Mouse (Mus musculus) liver, postnatal 0 days (tissue): ENCODE results near the gene Rbl1. TPM values are rescaled to one million over a fixed set of nuclear protein-coding genes. Genes with fewer than 3 reads are reported as not detected.

Experiments used
- ATAC-seq: fragments of 200-750 bp; cut with Nextera tagmentation; 2 replicates; pipeline ENCODE4 v1.8.0; 2017; ENCODE audit warnings: mild to moderate bottlenecking, moderate library complexity
- DNase-seq: peaks from one replicate; pipeline ENCODE4 v3.0.0-alpha.2; 2016
- H3K27ac ChIP-seq: fragments of 300-500 bp; sonication (generic); 2 replicates; pipeline ENCODE4 v1.5.1; 2014; ENCODE audit warnings: antibody characterized with exemption, moderate library complexity, mild to moderate bottlenecking, low read depth
- H3K27me3 ChIP-seq: fragments of 300-500 bp; sonication (generic); 2 replicates; pipeline ENCODE4 v1.6.1; 2014; ENCODE audit warnings: low read length, control low read depth, mixed read lengths; ENCODE audit not compliant: insufficient read depth
- H3K36me3 ChIP-seq: fragments of 300-500 bp; sonication (generic); replicated peaks from 2 replicates; pipeline ENCODE4 v1.6.1; 2014; ENCODE audit warnings: mild to moderate bottlenecking, control low read depth, low read length, moderate library complexity, mixed read lengths; ENCODE audit not compliant: insufficient read depth
- H3K4me1 ChIP-seq: fragments of 300-500 bp; sonication (generic); 2 replicates; pipeline ENCODE4 v1.6.1; 2014; ENCODE audit warnings: antibody characterized with exemption, mild to moderate bottlenecking, control low read depth; ENCODE audit not compliant: insufficient read depth
- H3K4me2 ChIP-seq: fragments of 300-500 bp; sonication (generic); 2 replicates; pipeline ENCODE4 v1.6.1; 2014; ENCODE audit warnings: low read depth, mild to moderate bottlenecking, low read length, moderate library complexity, mixed read lengths
- H3K4me3 ChIP-seq: fragments of 300-500 bp; sonication (generic); 2 replicates; pipeline ENCODE4 v1.5.1; 2014; ENCODE audit warnings: low read depth, low read length
- H3K9ac ChIP-seq: fragments of 300-500 bp; sonication (generic); replicated peaks from 2 replicates; pipeline ENCODE4 v1.6.1; 2014; ENCODE audit warnings: mild to moderate bottlenecking, moderate library complexity
- H3K9me3 ChIP-seq: fragments of 300-500 bp; sonication (generic); 2 replicates; pipeline ENCODE4 v1.6.1; 2016; ENCODE audit warnings: mild to moderate bottlenecking, control low read depth, low read length, mixed read lengths
- CTCF ChIP-seq: sonication (generic); IDR thresholded peaks from 2 replicates; pipeline ENCODE4 v1.5.1; 2016; ENCODE audit warnings: antibody characterized with exemption, low read depth
- EP300 ChIP-seq: IDR thresholded peaks from 2 replicates; pipeline ENCODE4 v1.6.1; 2016; ENCODE audit warnings: antibody characterized with exemption, low read depth, mild to moderate bottlenecking
- WGBS: fragments of 180-500 bp; shearing (Covaris S2); extraction: QIAGEN DNeasy Blood & Tissue Kit; methylation state at CpG from one replicate; pipeline ENCODE4 v1.1.7; 2014; ENCODE audit not compliant: insufficient replicate concordance; 5-methylcytosine and 5-hydroxymethylcytosine counted together
- polyA plus RNA-seq: library from polyadenylated mRNA; unstranded; fragments of >200 nt; fragmentation: Nextera tagmentation; extraction: Ambion mirVana; gene quantifications from 2 replicates; pipeline ENCODE4 v1.2.1, GENCODE M21; 2015

Rbl1 gene
- polyA plus RNA-seq, 1 experiment from 2014 or later: 10.0 TPM

- TF ChIP-seq EP300: no peak
- no peak for TF ChIP-seq CTCF
- Histone ChIP-seq H3K9me3 (no peaks in the 10 kb centered on the region), H3K4me1 (no peaks in the 10 kb centered on the region), H3K27ac (no peak overlapping the region), H3K27me3 (no peaks in the 10 kb centered on the region), H3K4me3 (no peak overlapping the region), H3K36me3 (peaks cover 88% of the 10 kb centered on the region), H3K9ac (no peak overlapping the region), H3K4me2 (no peak overlapping the region)
- 93% methylated on average over 4 of the region's 4 CpGs for WGBS
- ATAC-seq: no peak
- DNase-seq: no peak
Measured at GRCm38 (mm10) chr2:157190651-157191050, 13.7 kb downstream of the Rbl1 start.

GRCm38 (mm10) chr2:157187223-157187622 lies 17.1 kb downstream of the Rbl1 start:
- no peaks in the 10 kb centered on the region for H3K27me3 ChIP-seq
- H3K36me3 ChIP-seq: peaks cover 70% of the 10 kb centered on the region
- no peak for DNase-seq
- no peak for ATAC-seq
- 83% methylated on average over 4 of the region's 4 CpGs for WGBS
- no peak overlapping the region for H3K27ac ChIP-seq
- H3K4me1 ChIP-seq: 0 out of 2 replicates have a peak, but pooled peaks cover 3% of the 10 kb centered on the region
- H3K9ac ChIP-seq: no peak overlapping the region
- H3K4me3 ChIP-seq: no peak overlapping the region
- H3K9me3 ChIP-seq: no peaks in the 10 kb centered on the region
- TF ChIP-seq CTCF (no peak), EP300 (no peak)
- no peak overlapping the region for H3K4me2 ChIP-seq

- Histone ChIP-seq H3K27me3 (no peaks in the 10 kb centered on the region), H3K4me3 (no peak overlapping the region), H3K4me2 (no peak overlapping the region), H3K4me1 (0 out of 2 replicates have a peak, but pooled peaks cover 3% of the 10 kb centered on the region), H3K27ac (no peak overlapping the region), H3K9me3 (no peaks in the 10 kb centered on the region), H3K9ac (no peak overlapping the region), H3K36me3 (peaks cover 66% of the 10 kb centered on the region)
- ATAC-seq (no peak), DNase-seq (no peak)
- no peak for TF ChIP-seq EP300
- 83% methylated on average over 5 of the region's 5 CpGs for WGBS
Measured at GRCm38 (mm10) chr2:157186504-157186903, 17.8 kb downstream of the Rbl1 start.

GRCm38 (mm10) chr2:157185022-157185660 lies 19.2 kb downstream of the Rbl1 start:
- peaks cover 54% of the 10 kb centered on the region for H3K36me3 ChIP-seq
- no peaks in the 10 kb centered on the region for H3K9me3 ChIP-seq
- H3K4me3 ChIP-seq: no peak overlapping the region
- no peak for DNase-seq
- no peak overlapping the region for H3K27ac ChIP-seq
- H3K27me3 ChIP-seq: no peaks in the 10 kb centered on the region
- WGBS: 71% methylated on average over 13 of the region's 13 CpGs
- no peak overlapping the region for H3K9ac ChIP-seq
- TF ChIP-seq EP300 (peak; percentile 61), CTCF (no peak)
- peak; percentile 69 for ATAC-seq
- H3K4me2 ChIP-seq: peak overlapping the region; percentile 34
- H3K4me1 ChIP-seq: 0 out of 2 replicates have a peak, but pooled peaks cover 3% of the 10 kb centered on the region

GRCm38 (mm10) chr2:157178167-157178566 lies 26.2 kb downstream of the Rbl1 start:
- Histone ChIP-seq H3K9me3 (no peaks in the 10 kb centered on the region), H3K27me3 (no peaks in the 10 kb centered on the region), H3K27ac (no peak overlapping the region), H3K9ac (no peak overlapping the region), H3K4me1 (no peaks in the 10 kb centered on the region), H3K36me3 (peaks cover 46% of the 10 kb centered on the region), H3K4me3 (no peak overlapping the region), H3K4me2 (no peak overlapping the region)
- WGBS: 77% methylated on average over 6 of the region's 6 CpGs
- no peak for DNase-seq
- ATAC-seq: no peak
- no peak for TF ChIP-seq EP300
- TF ChIP-seq CTCF: no peak

- Histone ChIP-seq H3K4me1 (no peaks in the 10 kb centered on the region), H3K36me3 (peaks cover 49% of the 10 kb centered on the region), H3K27ac (no peak overlapping the region), H3K9ac (no peak overlapping the region), H3K4me2 (no peak overlapping the region), H3K9me3 (no peaks in the 10 kb centered on the region), H3K4me3 (no peak overlapping the region), H3K27me3 (no peaks in the 10 kb centered on the region)
- no peak for ATAC-seq
- DNase-seq: no peak
- TF ChIP-seq CTCF (no peak), EP300 (no peak)
- WGBS: 78% methylated on average over 3 of the region's 3 CpGs
Measured at GRCm38 (mm10) chr2:157176248-157176647, 28.1 kb downstream of the Rbl1 start.
